Mouse (Mus musculus) hindbrain, embryonic 13.5 days (tissue): ENCODE data around the gene Terb2. TPM values are rescaled to one million over a fixed set of nuclear protein-coding genes. Genes with fewer than 3 reads are reported as not detected.

Experiments
- ATAC-seq: fragments of 200-750 bp; cut with Nextera tagmentation; 2 replicates; pipeline ENCODE4 v1.8.0; 2017; ENCODE audit warnings: moderate TSS enrichment; ENCODE audit not compliant: low FRiP score
- H3K27ac ChIP-seq: fragments of 300-500 bp; sonication (generic); 2 replicates; pipeline ENCODE4 v1.5.1; 2015; ENCODE audit warnings: inconsistent platforms, mild to moderate bottlenecking, moderate library complexity
- H3K27me3 ChIP-seq: fragments of 300-500 bp; sonication (generic); 2 replicates; pipeline ENCODE4 v1.6.1; 2015; ENCODE audit warnings: mild to moderate bottlenecking, inconsistent platforms
- H3K36me3 ChIP-seq: fragments of 300-500 bp; sonication (generic); 2 replicates; pipeline ENCODE4 v1.6.1; 2015; ENCODE audit warnings: mild to moderate bottlenecking, inconsistent platforms
- H3K4me1 ChIP-seq: fragments of 300-500 bp; sonication (generic); replicated peaks from 2 replicates; pipeline ENCODE4 v1.6.1; 2015; ENCODE audit warnings: inconsistent platforms
- H3K4me2 ChIP-seq: fragments of 300-500 bp; sonication (generic); 2 replicates; pipeline ENCODE4 v1.6.1; 2015; ENCODE audit warnings: inconsistent platforms, mild to moderate bottlenecking, moderate library complexity
- H3K4me3 ChIP-seq: fragments of 300-500 bp; sonication (generic); 2 replicates; pipeline ENCODE4 v1.5.1; 2015; ENCODE audit warnings: mild to moderate bottlenecking, inconsistent platforms
- H3K9ac ChIP-seq: fragments of 300-500 bp; sonication (generic); 2 replicates; pipeline ENCODE4 v1.6.1; 2015; ENCODE audit warnings: mild to moderate bottlenecking, inconsistent platforms
- H3K9me3 ChIP-seq: fragments of 300-500 bp; sonication (generic); 2 replicates; pipeline ENCODE4 v1.6.1; 2016; ENCODE audit warnings: inconsistent platforms
- WGBS: fragments of 180-500 bp; shearing (Covaris S2); methylation state at CpG from one replicate; pipeline ENCODE4 v1.1.7; 2015; 5-methylcytosine and 5-hydroxymethylcytosine counted together
- polyA plus RNA-seq: library from polyadenylated mRNA; unstranded; fragments of >200 nt; fragmentation: Nextera tagmentation; extraction: Ambion mirVana; gene quantifications from 2 replicates; pipeline ENCODE4 v1.2.1, GENCODE M21; 2015

The Terb2 gene
- polyA plus RNA-seq, 1 experiment from 2014 or later = not detected

GRCm38 (mm10) chr2:122163430-122164195 lies 22.5 kb upstream of the Terb2 start:
- Histone ChIP-seq H3K4me2 (no peak overlapping the region), H3K27ac (no peak overlapping the region), H3K9ac (no peak overlapping the region), H3K4me3 (no peak overlapping the region), H3K4me1 (no peaks in the 10 kb centered on the region), H3K27me3 (no peaks in the 10 kb centered on the region), H3K9me3 (no peaks in the 10 kb centered on the region), H3K36me3 (no peaks in the 10 kb centered on the region)
- ATAC-seq = no peak
- WGBS = 83% methylated on average over 13 of the region's 13 CpGs

GRCm38 (mm10) chr2:122164293-122164692 lies 21.8 kb upstream of the Terb2 start:
- Histone ChIP-seq H3K4me2 (no peak overlapping the region), H3K4me1 (no peaks in the 10 kb centered on the region), H3K27me3 (no peaks in the 10 kb centered on the region), H3K9ac (no peak overlapping the region), H3K27ac (no peak overlapping the region), H3K4me3 (no peak overlapping the region), H3K36me3 (no peaks in the 10 kb centered on the region), H3K9me3 (no peaks in the 10 kb centered on the region)
- 88% methylated on average over 11 of the region's 11 CpGs for WGBS
- no peak for ATAC-seq

- H3K9me3 ChIP-seq = no peaks in the 10 kb centered on the region
- H3K27ac ChIP-seq = no peak overlapping the region
- 93% methylated on average over 6 of the region's 6 CpGs for WGBS
- H3K27me3 ChIP-seq = no peaks in the 10 kb centered on the region
- H3K4me3 ChIP-seq = no peak overlapping the region
- H3K9ac ChIP-seq = no peak overlapping the region
- H3K36me3 ChIP-seq = no peaks in the 10 kb centered on the region
- no peak overlapping the region for H3K4me2 ChIP-seq
- ATAC-seq = no peak
- no peaks in the 10 kb centered on the region for H3K4me1 ChIP-seq
Observed at GRCm38 (mm10) chr2:122171292-122171691, 14.8 kb upstream of the Terb2 start.

- WGBS = 95% methylated on average over 2 of the region's 2 CpGs
- no peak overlapping the region for H3K9ac ChIP-seq
Observed at GRCm38 (mm10) chr2:122172188-122172587, 13.9 kb upstream of the Terb2 start.

GRCm38 (mm10) chr2:122180051-122180822 lies 5.8 kb upstream of the Terb2 start:
- 79% methylated on average over 8 of the region's 8 CpGs for WGBS
- H3K4me3 ChIP-seq = no peak overlapping the region

More at GRCm38 (mm10) chr2:122172188-122172587, 13.9 kb upstream of the Terb2 start:
- H3K27ac ChIP-seq = no peak overlapping the region
- no peaks in the 10 kb centered on the region for H3K36me3 ChIP-seq
- H3K9me3 ChIP-seq = no peaks in the 10 kb centered on the region
- no peaks in the 10 kb centered on the region for H3K4me1 ChIP-seq
- no peak for ATAC-seq
- H3K4me3 ChIP-seq = no peak overlapping the region
- H3K4me2 ChIP-seq = no peak overlapping the region
- H3K27me3 ChIP-seq = no peaks in the 10 kb centered on the region

GRCm38 (mm10) chr2:122185086-122185485 lies 986 bp upstream of the Terb2 start:
- no peak overlapping the region for H3K27ac ChIP-seq
- H3K4me2 ChIP-seq = no peak overlapping the region
- no peak overlapping the region for H3K4me3 ChIP-seq
- H3K27me3 ChIP-seq = no peaks in the 10 kb centered on the region
- ATAC-seq = no peak
- no peaks in the 10 kb centered on the region for H3K9me3 ChIP-seq
- no peaks in the 10 kb centered on the region for H3K36me3 ChIP-seq
- 85% methylated on average over 4 of the region's 4 CpGs for WGBS
- no peaks in the 10 kb centered on the region for H3K4me1 ChIP-seq
- H3K9ac ChIP-seq = no peak overlapping the region

More at GRCm38 (mm10) chr2:122180051-122180822, 5.8 kb upstream of the Terb2 start:
- no peak overlapping the region for H3K27ac ChIP-seq
- no peaks in the 10 kb centered on the region for H3K36me3 ChIP-seq
- H3K27me3 ChIP-seq = no peaks in the 10 kb centered on the region
- ATAC-seq = no peak
- no peaks in the 10 kb centered on the region for H3K9me3 ChIP-seq
- no peak overlapping the region for H3K4me2 ChIP-seq
- H3K4me1 ChIP-seq = no peaks in the 10 kb centered on the region
- no peak overlapping the region for H3K9ac ChIP-seq

- ATAC-seq = no peak
- Histone ChIP-seq H3K4me2 (no peak overlapping the region), H3K9ac (no peak overlapping the region), H3K9me3 (no peaks in the 10 kb centered on the region), H3K27me3 (no peaks in the 10 kb centered on the region), H3K4me3 (no peak overlapping the region), H3K27ac (no peak overlapping the region), H3K4me1 (no peaks in the 10 kb centered on the region), H3K36me3 (no peaks in the 10 kb centered on the region)
- WGBS = 96% methylated on average over 3 of the region's 3 CpGs
Observed at GRCm38 (mm10) chr2:122186751-122187150, 679 bp downstream of the Terb2 start.

GRCm38 (mm10) chr2:122191849-122192248 lies 5.8 kb downstream of the Terb2 start:
- H3K4me2 ChIP-seq = no peak overlapping the region
- no peak overlapping the region for H3K9ac ChIP-seq
- H3K27ac ChIP-seq = no peak overlapping the region
- no peaks in the 10 kb centered on the region for H3K36me3 ChIP-seq
- no peak overlapping the region for H3K4me3 ChIP-seq
- H3K4me1 ChIP-seq = no peaks in the 10 kb centered on the region
- whole genome bisulfite sequencing = 79% methylated on average over 3 of the region's 3 CpGs
- no peaks in the 10 kb centered on the region for H3K9me3 ChIP-seq
- H3K27me3 ChIP-seq = no peaks in the 10 kb centered on the region
- ATAC-seq = no peak

GRCm38 (mm10) chr2:122194509-122194929 lies 8.4 kb downstream of the Terb2 start:
- H3K9me3 ChIP-seq = no peaks in the 10 kb centered on the region
- no peaks in the 10 kb centered on the region for H3K36me3 ChIP-seq
- no peaks in the 10 kb centered on the region for H3K27me3 ChIP-seq
- H3K4me1 ChIP-seq = no peaks in the 10 kb centered on the region
- H3K27ac ChIP-seq = no peak overlapping the region
- no peak overlapping the region for H3K4me3 ChIP-seq
- peak; percentile 78 for ATAC-seq
- no peak overlapping the region for H3K4me2 ChIP-seq
- WGBS = 68% methylated on average over 1 of the region's 1 CpGs
- H3K9ac ChIP-seq = no peak overlapping the region

GRCm38 (mm10) chr2:122201501-122201900 lies 15.4 kb downstream of the Terb2 start:
- Histone ChIP-seq H3K27ac (no peak overlapping the region), H3K4me3 (no peak overlapping the region), H3K4me2 (no peak overlapping the region), H3K9ac (no peak overlapping the region), H3K9me3 (no peaks in the 10 kb centered on the region), H3K36me3 (no peaks in the 10 kb centered on the region), H3K4me1 (no peaks in the 10 kb centered on the region), H3K27me3 (no peaks in the 10 kb centered on the region)
- no peak for ATAC-seq
- WGBS = 95% methylated on average over 1 of the region's 1 CpGs

GRCm38 (mm10) chr2:122206440-122207107 lies 20.5 kb downstream of the Terb2 start:
- Histone ChIP-seq H3K27me3 (no peaks in the 10 kb centered on the region), H3K4me2 (no peak overlapping the region), H3K4me1 (no peaks in the 10 kb centered on the region), H3K9me3 (no peaks in the 10 kb centered on the region), H3K36me3 (no peaks in the 10 kb centered on the region), H3K27ac (no peak overlapping the region), H3K9ac (no peak overlapping the region), H3K4me3 (no peak overlapping the region)
- WGBS = 62% methylated on average over 2 of the region's 2 CpGs
- ATAC-seq = no peak

GRCm38 (mm10) chr2:122210534-122211228 lies 24.6 kb downstream of the Terb2 start:
- 25% methylated on average over 3 of the region's 3 CpGs for WGBS
- H3K27ac ChIP-seq = no peak overlapping the region
- no peaks in the 10 kb centered on the region for H3K4me1 ChIP-seq
- no peaks in the 10 kb centered on the region for H3K36me3 ChIP-seq
- no peak; the same call in 1 of the 2 replicates for ATAC-seq
- no peaks in the 10 kb centered on the region for H3K27me3 ChIP-seq
- no peaks in the 10 kb centered on the region for H3K9me3 ChIP-seq
- no peak overlapping the region for H3K4me2 ChIP-seq
- no peak overlapping the region for H3K9ac ChIP-seq
- H3K4me3 ChIP-seq = no peak overlapping the region
